Mouse (Mus musculus) forebrain, embryonic 14.5 days (tissue): ENCODE measurements around the gene Phf21a. TPM values are rescaled to one million over a fixed set of nuclear protein-coding genes. Genes with fewer than 3 reads are reported as not detected.
A peak's percentile ranks its signal among the peaks of the same experiment; 100 is the strongest.

ENCODE experiments used
- ATAC-seq: fragments of 200-750 bp; cut with Nextera tagmentation; 2 replicates; pipeline ENCODE4 v1.8.0; 2017; ENCODE audit warnings: mild to moderate bottlenecking, moderate library complexity
- DNase-seq: peaks from one replicate; pipeline ENCODE4 v3.0.0-alpha.2; 2015; ENCODE audit warnings: low spot score
- H3K27ac ChIP-seq: fragments of 300-500 bp; sonication (generic); 2 replicates; pipeline ENCODE4 v1.5.1; 2014; ENCODE audit warnings: low read depth, mild to moderate bottlenecking, control low read depth, low read length, moderate library complexity
- H3K27me3 ChIP-seq: fragments of 300-500 bp; sonication (generic); replicated peaks from 2 replicates; pipeline ENCODE4 v1.6.1; 2014; ENCODE audit warnings: low read length, control low read depth, mixed read lengths; ENCODE audit not compliant: control insufficient read depth, insufficient read depth
- H3K36me3 ChIP-seq: fragments of 300-500 bp; sonication (generic); 2 replicates; pipeline ENCODE4 v1.6.1; 2014; ENCODE audit warnings: low read length, control low read depth; ENCODE audit not compliant: control insufficient read depth, insufficient read depth
- H3K4me1 ChIP-seq: fragments of 300-500 bp; sonication (generic); 2 replicates; pipeline ENCODE4 v1.6.1; 2014; ENCODE audit warnings: antibody characterized with exemption, low read length, control low read depth; ENCODE audit not compliant: control insufficient read depth, insufficient read depth
- H3K4me2 ChIP-seq: fragments of 300-500 bp; sonication (generic); 2 replicates; pipeline ENCODE4 v1.6.1; 2014; ENCODE audit warnings: mild to moderate bottlenecking, control low read depth, low read length
- H3K4me3 ChIP-seq: fragments of 300-500 bp; sonication (generic); 2 replicates; pipeline ENCODE4 v1.5.1; 2014; ENCODE audit warnings: low read depth, low read length, control low read depth
- H3K9ac ChIP-seq: fragments of 300-500 bp; sonication (generic); 2 replicates; pipeline ENCODE4 v1.6.1; 2014; ENCODE audit warnings: mild to moderate bottlenecking, low read length, control low read depth, moderate library complexity
- H3K9me3 ChIP-seq: fragments of 300-500 bp; sonication (generic); replicated peaks from 2 replicates; pipeline ENCODE4 v1.6.1; 2016; ENCODE audit warnings: low read length, control low read depth, mixed read lengths; ENCODE audit not compliant: control insufficient read depth
- WGBS: fragments of 180-500 bp; shearing (Covaris S2); extraction: QIAGEN DNeasy Blood & Tissue Kit; methylation state at CpG from one replicate; pipeline ENCODE4 v1.1.7; 2014; 5-methylcytosine and 5-hydroxymethylcytosine counted together
- polyA plus RNA-seq: library from polyadenylated mRNA; unstranded; fragments of >200 nt; fragmentation: Nextera tagmentation; extraction: Ambion mirVana; gene quantifications from 2 replicates; pipeline ENCODE4 v1.2.1, GENCODE M21; 2014

The Phf21a gene
- polyA plus RNA-seq = 37.5 and 39.2 TPM in 2 replicates

- Histone ChIP-seq H3K27me3 (no peaks in the 10 kb centered on the region), H3K4me1 (no peaks in the 10 kb centered on the region), H3K27ac (no peak within 1 kb of the TSS), H3K4me3 (no peak within 1 kb of the TSS), H3K4me2 (no peak within 1 kb of the TSS), H3K9me3 (no peaks in the 10 kb centered on the region), H3K9ac (no peak within 1 kb of the TSS), H3K36me3 (no peaks in the 10 kb centered on the region)
- ATAC-seq (no peak), DNase-seq (no peak)
- 82% methylated on average over 2 of the region's 2 CpGs for WGBS
Observed at GRCm38 (mm10) chr2:92092817-92093216, at the start of gene Phf21a. Phf21a (plus strand) TSS chr2:92093117.

- WGBS = 91% methylated on average over 12 of the region's 12 CpGs
- Histone ChIP-seq H3K27ac (no peak overlapping the region), H3K9me3 (no peaks in the 10 kb centered on the region), H3K4me3 (no peak overlapping the region), H3K36me3 (no peaks in the 10 kb centered on the region), H3K4me1 (no peaks in the 10 kb centered on the region), H3K27me3 (no peaks in the 10 kb centered on the region), H3K4me2 (no peak overlapping the region), H3K9ac (no peak overlapping the region)
- ATAC-seq = no peak
- no peak for DNase-seq
Observed at GRCm38 (mm10) chr2:92043285-92043684, 49.6 kb upstream of the Phf21a start.

GRCm38 (mm10) chr2:92047601-92048000 is 45.3 kb upstream of the Phf21a start:
- H3K4me3 ChIP-seq = no peak overlapping the region
- no peaks in the 10 kb centered on the region for H3K4me1 ChIP-seq
- DNase-seq = no peak
- H3K9me3 ChIP-seq = no peaks in the 10 kb centered on the region
- H3K9ac ChIP-seq = no peak overlapping the region
- no peak for ATAC-seq
- no peak overlapping the region for H3K4me2 ChIP-seq
- no peaks in the 10 kb centered on the region for H3K27me3 ChIP-seq
- WGBS = 28% methylated on average over 4 of the region's 4 CpGs
- no peak overlapping the region for H3K27ac ChIP-seq
- H3K36me3 ChIP-seq = no peaks in the 10 kb centered on the region

GRCm38 (mm10) chr2:92048034-92048690 is 44.8 kb upstream of the Phf21a start:
- WGBS = 74% methylated on average over 9 of the region's 9 CpGs
- H3K36me3 ChIP-seq = no peaks in the 10 kb centered on the region
- no peak for DNase-seq
- ATAC-seq = no peak
- no peaks in the 10 kb centered on the region for H3K9me3 ChIP-seq
- H3K27me3 ChIP-seq = no peaks in the 10 kb centered on the region
- H3K27ac ChIP-seq = no peak overlapping the region
- H3K9ac ChIP-seq = no peak overlapping the region
- no peak overlapping the region for H3K4me3 ChIP-seq
- no peak overlapping the region for H3K4me2 ChIP-seq
- H3K4me1 ChIP-seq = no peaks in the 10 kb centered on the region

GRCm38 (mm10) chr2:92052188-92052587 is 40.7 kb upstream of the Phf21a start:
- DNase-seq = peak; percentile 10
- H3K27me3 ChIP-seq = peaks cover 11% of the 10 kb centered on the region; the same call in 1 of the 2 replicates
- no peaks in the 10 kb centered on the region for H3K9me3 ChIP-seq
- no peak overlapping the region for H3K9ac ChIP-seq
- no peak overlapping the region for H3K4me2 ChIP-seq
- 78% methylated on average over 8 of the region's 8 CpGs for WGBS
- no peak overlapping the region for H3K27ac ChIP-seq
- ATAC-seq = no peak
- peaks cover 5% of the 10 kb centered on the region; the same call in 1 of the 2 replicates for H3K4me1 ChIP-seq
- H3K36me3 ChIP-seq = no peaks in the 10 kb centered on the region
- no peak overlapping the region for H3K4me3 ChIP-seq

- Histone ChIP-seq H3K4me1 (peaks cover 5% of the 10 kb centered on the region; the same call in 1 of the 2 replicates), H3K9me3 (no peaks in the 10 kb centered on the region), H3K4me2 (no peak overlapping the region), H3K9ac (no peak overlapping the region), H3K36me3 (no peaks in the 10 kb centered on the region), H3K4me3 (no peak overlapping the region), H3K27ac (no peak overlapping the region), H3K27me3 (peaks cover 11% of the 10 kb centered on the region; the same call in 1 of the 2 replicates)
- WGBS = 62% methylated on average over 2 of the region's 2 CpGs
- DNase-seq (peak; percentile 51), ATAC-seq (no peak)
Observed at GRCm38 (mm10) chr2:92052754-92053153, 40.2 kb upstream of the Phf21a start.

GRCm38 (mm10) chr2:92055101-92055813 is 37.7 kb upstream of the Phf21a start:
- 4% methylated on average over 38 of the region's 38 CpGs for WGBS
- H3K4me3 ChIP-seq = peak overlapping the region; percentile 28
- peaks cover 12% of the 10 kb centered on the region for H3K27me3 ChIP-seq
- DNase-seq (peak; percentile 92), ATAC-seq (peak; percentile 49)
- peak overlapping the region; percentile 69 for H3K4me2 ChIP-seq
- H3K27ac ChIP-seq = 0 out of 2 replicates have a peak overlapping the region, but pooled peaks have one; percentile 6
- H3K9me3 ChIP-seq = no peaks in the 10 kb centered on the region
- H3K9ac ChIP-seq = peak overlapping the region; percentile 53
- peaks cover 5% of the 10 kb centered on the region; the same call in 1 of the 2 replicates for H3K4me1 ChIP-seq
- no peaks in the 10 kb centered on the region for H3K36me3 ChIP-seq

- WGBS = under 1% methylated on average over 14 of the region's 14 CpGs
- 0 out of 2 replicates have a peak, but pooled peaks have one; percentile 24 for ATAC-seq
- H3K4me2 ChIP-seq = peak overlapping the region; percentile 69
- no peaks in the 10 kb centered on the region for H3K9me3 ChIP-seq
- peaks cover 5% of the 10 kb centered on the region; the same call in 1 of the 2 replicates for H3K4me1 ChIP-seq
- H3K27ac ChIP-seq = 0 out of 2 replicates have a peak overlapping the region, but pooled peaks have one; percentile 6
- DNase-seq = peak; percentile 78
- peaks cover 15% of the 10 kb centered on the region for H3K27me3 ChIP-seq
- no peaks in the 10 kb centered on the region for H3K36me3 ChIP-seq
- H3K4me3 ChIP-seq = peak overlapping the region; percentile 28
- H3K9ac ChIP-seq = peak overlapping the region; percentile 53
Observed at GRCm38 (mm10) chr2:92055831-92056236, 37.1 kb upstream of the Phf21a start.

GRCm38 (mm10) chr2:92056760-92057159 is 36.2 kb upstream of the Phf21a start:
- H3K4me1 ChIP-seq = peaks cover 5% of the 10 kb centered on the region; the same call in 1 of the 2 replicates
- WGBS = 84% methylated on average over 13 of the region's 13 CpGs
- H3K36me3 ChIP-seq = no peaks in the 10 kb centered on the region
- peaks cover 15% of the 10 kb centered on the region for H3K27me3 ChIP-seq
- H3K4me3 ChIP-seq = no peak overlapping the region
- DNase-seq = no peak
- no peaks in the 10 kb centered on the region for H3K9me3 ChIP-seq
- no peak overlapping the region for H3K4me2 ChIP-seq
- no peak overlapping the region for H3K9ac ChIP-seq
- H3K27ac ChIP-seq = no peak overlapping the region
- ATAC-seq = no peak
